Mouse (Mus musculus) bone marrow macrophage, adult 2 months (primary cell): ENCODE results near the gene Ctsl. TPM values are rescaled to one million over a fixed set of nuclear protein-coding genes. Genes with fewer than 3 reads are reported as not detected.

Experiments
- H3K27ac ChIP-seq: 2 replicates; pipeline ENCODE4 v1.5.1; 2012; ENCODE audit warnings: low read depth, low read length; ENCODE audit not compliant: insufficient read depth
- H3K4me1 ChIP-seq: 2 replicates; pipeline ENCODE4 v1.6.1; 2012; ENCODE audit warnings: low read length; ENCODE audit not compliant: control insufficient read depth, insufficient read depth
- H3K4me3 ChIP-seq: 2 replicates; pipeline ENCODE4 v1.5.1; 2012; ENCODE audit warnings: mild to moderate bottlenecking, low read length, moderate library complexity; ENCODE audit not compliant: insufficient read depth
- CTCF ChIP-seq: IDR thresholded peaks from 2 replicates; pipeline ENCODE4 v1.5.1; 2012; ENCODE audit warnings: low read depth, mild to moderate bottlenecking, low read length, moderate library complexity
- POLR2A ChIP-seq: IDR thresholded peaks from 2 replicates; pipeline ENCODE4 v1.6.1; 2012; ENCODE audit warnings: mild to moderate bottlenecking, low read depth, low read length, borderline replicate concordance
- polyA plus RNA-seq: library from polyadenylated mRNA; stranded (reverse); fragments of >200 nt; gene quantifications from 2 replicates; pipeline ENCODE4 v1.2.4, GENCODE M21; 2012; ENCODE audit not compliant: missing spikeins, insufficient read depth, insufficient read length

Ctsl gene
- polyA plus RNA-seq, 1 experiment: 1,752 TPM

GRCm38 (mm10) chr13:64319782-64320181, 50.9 kb downstream of the Ctsl start:
- Histone ChIP-seq H3K27ac (no peak overlapping the region), H3K4me1 (peaks cover 2% of the 10 kb centered on the region; the same call in 1 of the 2 replicates), H3K4me3 (no peak overlapping the region)
- no peak for TF ChIP-seq CTCF
- TF ChIP-seq POLR2A: no peak

GRCm38 (mm10) chr13:64318355-64318754, 52.3 kb downstream of the Ctsl start:
- no peak overlapping the region for H3K27ac ChIP-seq
- H3K4me1 ChIP-seq: peaks cover 2% of the 10 kb centered on the region; the same call in 1 of the 2 replicates
- no peak overlapping the region for H3K4me3 ChIP-seq
- no peak for TF ChIP-seq POLR2A
- TF ChIP-seq CTCF: no peak

- no peak overlapping the region for H3K4me3 ChIP-seq
- H3K4me1 ChIP-seq: peaks cover 8% of the 10 kb centered on the region
- no peak for TF ChIP-seq CTCF
- no peak for TF ChIP-seq POLR2A
- H3K27ac ChIP-seq: no peak overlapping the region
These were observed 55.1 kb downstream of the Ctsl start for GRCm38 (mm10) chr13:64315483-64316050.

GRCm38 (mm10) chr13:64314041-64314440, 56.6 kb downstream of the Ctsl start:
- TF ChIP-seq CTCF: no peak
- TF ChIP-seq POLR2A: no peak
- H3K27ac ChIP-seq: no peak overlapping the region
- no peak overlapping the region for H3K4me3 ChIP-seq
- H3K4me1 ChIP-seq: peaks cover 23% of the 10 kb centered on the region

GRCm38 (mm10) chr13:64312916-64313289, 57.8 kb downstream of the Ctsl start:
- H3K4me1 ChIP-seq: peaks cover 28% of the 10 kb centered on the region
- H3K27ac ChIP-seq: no peak overlapping the region
- H3K4me3 ChIP-seq: peak overlapping the region; percentile 53
- TF ChIP-seq POLR2A: no peak
- TF ChIP-seq CTCF: no peak

GRCm38 (mm10) chr13:64312024-64312915, 58.4 kb downstream of the Ctsl start, which contains the start of gene Aaed1:
Aaed1 (minus strand) TSS chr13:64312710.
- Histone ChIP-seq H3K27ac (peak within 1 kb of the TSS; percentile 86), H3K4me1 (peaks cover 32% of the 10 kb centered on the region), H3K4me3 (peak within 1 kb of the TSS; percentile 91)
- TF ChIP-seq POLR2A: peak; percentile 28; the same call in 1 of the 2 replicates
- TF ChIP-seq CTCF: no peak

GRCm38 (mm10) chr13:64311266-64311665, 59.4 kb downstream of the Ctsl start:
- Histone ChIP-seq H3K4me1 (peaks cover 32% of the 10 kb centered on the region), H3K4me3 (no peak overlapping the region; the same call in 1 of the 2 replicates), H3K27ac (no peak overlapping the region)
- TF ChIP-seq CTCF (no peak), POLR2A (no peak)

GRCm38 (mm10) chr13:64310585-64310984, 60.1 kb downstream of the Ctsl start:
- TF ChIP-seq CTCF: no peak
- no peak for TF ChIP-seq POLR2A
- Histone ChIP-seq H3K4me1 (peaks cover 29% of the 10 kb centered on the region), H3K4me3 (no peak overlapping the region), H3K27ac (no peak overlapping the region)

GRCm38 (mm10) chr13:64309842-64310241, 60.8 kb downstream of the Ctsl start:
- H3K4me3 ChIP-seq: no peak overlapping the region
- no peak overlapping the region for H3K27ac ChIP-seq

More at GRCm38 (mm10) chr13:64309842-64310241, 60.8 kb downstream of the Ctsl start:
- H3K4me1 ChIP-seq: peaks cover 29% of the 10 kb centered on the region
- TF ChIP-seq POLR2A (no peak), CTCF (no peak)

Other genes with a start within 250 kb of the Ctsl start
- 11.5 and 14.6 TPM in 2 replicates for gene Slc35d2, start 241.5 kb downstream of the Ctsl start, polyA plus RNA-seq
- gene Zfp367, start 217.7 kb downstream of the Ctsl start, polyA plus RNA-seq: 16.9 and 22.9 TPM in 2 replicates
- 17.6 and 20.9 TPM in 2 replicates for gene Habp4, start 209.1 kb downstream of the Ctsl start, polyA plus RNA-seq
- gene Cdc14b, start 95.6 kb downstream of the Ctsl start, polyA plus RNA-seq: 9.2 and 9.3 TPM in 2 replicates
- 56.9 and 58.1 TPM in 2 replicates for gene Aaed1, start 58.2 kb downstream of the Ctsl start, polyA plus RNA-seq
- gene Cdk20, start 61.4 kb upstream of the Ctsl start, polyA plus RNA-seq: 46.3 and 47.8 TPM in 2 replicates
- not detected in 2 replicates for gene Fam240b, start 126.9 kb upstream of the Ctsl start, polyA plus RNA-seq